Mouse (Mus musculus): Measurements from ENCODE around the gene Brca1. TPM values are rescaled to one million over a fixed set of nuclear protein-coding genes. Genes with fewer than 3 reads are reported as not detected.
A peak's percentile ranks its signal among the peaks of the same experiment; 100 is the strongest.
"Not testable (repeated sequence)": the region's sequence is repeated elsewhere in the genome, so short reads cannot be mapped to it uniquely, and the experiment has no call there.

The Brca1 gene
- polyA plus RNA-seq, 1 experiment from 2014 or later = 8.1 TPM

DNA sequence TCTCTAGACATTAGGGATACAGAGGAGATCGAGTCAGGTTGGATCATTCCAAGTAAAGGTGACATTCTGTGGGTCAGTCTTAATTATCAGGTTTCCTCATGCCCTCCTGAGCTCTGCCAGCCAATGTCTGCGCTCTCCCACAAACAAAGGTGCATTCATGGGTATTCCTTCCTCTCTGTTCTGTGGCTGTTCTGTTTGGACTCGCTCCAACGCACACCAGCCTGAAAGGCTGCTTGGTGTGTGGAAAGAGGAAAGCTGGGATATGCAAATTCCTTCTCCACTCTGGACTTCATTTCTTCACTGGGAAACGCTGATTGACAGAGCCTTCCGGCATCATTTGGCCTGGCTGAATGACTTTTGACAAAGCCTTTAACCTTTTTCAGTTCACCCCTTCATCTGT, 97.1 kb downstream of the Brca1 start:
- Histone ChIP-seq H3K9me3 (replicated peaks; ENCODE audit: control insufficient read depth, low read length) (no peaks in the 10 kb centered on the region), H3K27ac (ENCODE audit: low read depth, low read length) (peak overlapping the region; percentile 39; the same call in 1 of the 2 replicates), H3K4me3 (ENCODE audit: low read depth, low read length) (no peak overlapping the region), H3K4me2 (ENCODE audit: low read length) (no peak overlapping the region), H3K4me1 (ENCODE audit: control insufficient read depth, insufficient read depth, low read length) (peaks cover 8% of the 10 kb centered on the region; the same call in 1 of the 2 replicates), H3K36me3 (ENCODE audit: control insufficient read depth, insufficient read depth, low read length) (peaks cover 31% of the 10 kb centered on the region), H3K27me3 (replicated peaks; ENCODE audit: control insufficient read depth, insufficient read depth, low read length) (no peaks in the 10 kb centered on the region), H3K9ac (ENCODE audit: low read length) (no peak overlapping the region)
- ATAC-seq = peak; percentile 69
- 7% methylated on average over 6 of the region's 6 CpGs for WGBS
- peak; percentile 74 for DNase-seq (ENCODE audit: low spot score)

- no peak for ATAC-seq
- H3K4me1 ChIP-seq (ENCODE audit: control insufficient read depth, insufficient read depth, low read length) = peaks cover 8% of the 10 kb centered on the region; the same call in 1 of the 2 replicates
- WGBS = 64% methylated on average over 10 of the region's 10 CpGs
Observed at GRCm38 (mm10) chr11:101452093-101452774, 99.5 kb downstream of the Brca1 start.

GRCm38 (mm10) chr11:101451536-101451935, 100.2 kb downstream of the Brca1 start:
- Histone ChIP-seq H3K9ac (ENCODE audit: low read length) (no peak overlapping the region), H3K27ac (ENCODE audit: low read depth, low read length) (no peak overlapping the region), H3K9me3 (replicated peaks; ENCODE audit: control insufficient read depth, low read length) (no peaks in the 10 kb centered on the region), H3K4me3 (ENCODE audit: low read depth, low read length) (no peak overlapping the region), H3K4me1 (ENCODE audit: control insufficient read depth, insufficient read depth, low read length) (peaks cover 8% of the 10 kb centered on the region; the same call in 1 of the 2 replicates), H3K27me3 (replicated peaks; ENCODE audit: control insufficient read depth, insufficient read depth, low read length) (no peaks in the 10 kb centered on the region), H3K36me3 (ENCODE audit: control insufficient read depth, insufficient read depth, low read length) (peaks cover under 1% of the 10 kb centered on the region; the same call in 1 of the 2 replicates), H3K4me2 (ENCODE audit: low read length) (no peak overlapping the region)
- ATAC-seq = no peak
- 96% methylated on average over 10 of the region's 10 CpGs for WGBS
- no peak for DNase-seq (ENCODE audit: low spot score)

More at GRCm38 (mm10) chr11:101452093-101452774, 99.5 kb downstream of the Brca1 start:
- Histone ChIP-seq H3K36me3 (ENCODE audit: control insufficient read depth, insufficient read depth, low read length) (peaks cover 8% of the 10 kb centered on the region; the same call in 1 of the 2 replicates), H3K27me3 (replicated peaks; ENCODE audit: control insufficient read depth, insufficient read depth, low read length) (no peaks in the 10 kb centered on the region), H3K4me2 (ENCODE audit: low read length) (no peak overlapping the region), H3K27ac (ENCODE audit: low read depth, low read length) (no peak overlapping the region), H3K4me3 (ENCODE audit: low read depth, low read length) (no peak overlapping the region), H3K9ac (ENCODE audit: low read length) (no peak overlapping the region), H3K9me3 (replicated peaks; ENCODE audit: control insufficient read depth, low read length) (no peaks in the 10 kb centered on the region)
- DNase-seq (ENCODE audit: low spot score) = no peak

GRCm38 (mm10) chr11:101450394-101450793, 101.4 kb downstream of the Brca1 start:
- Histone ChIP-seq H3K27ac (ENCODE audit: low read depth, low read length) (no peak overlapping the region), H3K4me2 (ENCODE audit: low read length) (no peak overlapping the region), H3K36me3 (ENCODE audit: control insufficient read depth, insufficient read depth, low read length) (peaks cover 8% of the 10 kb centered on the region), H3K27me3 (replicated peaks; ENCODE audit: control insufficient read depth, insufficient read depth, low read length) (no peaks in the 10 kb centered on the region), H3K9ac (ENCODE audit: low read length) (no peak overlapping the region), H3K4me1 (ENCODE audit: control insufficient read depth, insufficient read depth, low read length) (peaks cover 8% of the 10 kb centered on the region; the same call in 1 of the 2 replicates), H3K9me3 (replicated peaks; ENCODE audit: control insufficient read depth, low read length) (no peaks in the 10 kb centered on the region), H3K4me3 (ENCODE audit: low read depth, low read length) (no peak overlapping the region)
- WGBS = 89% methylated on average over 3 of the region's 3 CpGs
- DNase-seq (ENCODE audit: low spot score) = no peak
- ATAC-seq = no peak

DNA sequence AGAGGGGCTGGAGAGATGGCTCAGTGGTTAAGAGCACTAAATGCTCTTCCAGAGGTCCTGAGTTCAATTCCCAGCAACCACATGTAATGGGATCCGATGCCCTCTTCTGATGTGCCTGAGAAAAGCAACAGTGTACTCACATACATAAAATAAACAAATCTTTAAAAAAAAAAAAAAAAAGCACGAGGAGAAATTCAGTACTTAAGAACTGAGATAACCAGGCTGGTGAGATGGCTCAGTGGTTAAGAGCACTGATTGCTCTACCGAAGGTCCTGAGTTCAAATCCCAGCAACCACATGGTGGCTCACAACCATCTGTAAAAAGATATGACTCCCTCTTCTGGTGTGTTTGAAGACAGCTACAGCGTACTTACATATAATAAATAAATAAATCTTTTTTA, 102.2 kb downstream of the Brca1 start:
- peaks cover 15% of the 10 kb centered on the region for H3K36me3 ChIP-seq (ENCODE audit: control insufficient read depth, insufficient read depth, low read length)
- H3K27ac ChIP-seq (ENCODE audit: low read depth, low read length); DNase-seq (ENCODE audit: low spot score); H3K4me3 ChIP-seq (ENCODE audit: low read depth, low read length); H3K9me3 ChIP-seq (replicated peaks; ENCODE audit: control insufficient read depth, low read length); H3K4me2 ChIP-seq (ENCODE audit: low read length); H3K9ac ChIP-seq (ENCODE audit: low read length); H3K4me1 ChIP-seq (ENCODE audit: control insufficient read depth, insufficient read depth, low read length); H3K27me3 ChIP-seq (replicated peaks; ENCODE audit: control insufficient read depth, insufficient read depth, low read length); ATAC-seq: not testable (repeated sequence)
- WGBS = 93% methylated on average over 4 of the region's 4 CpGs

DNA sequence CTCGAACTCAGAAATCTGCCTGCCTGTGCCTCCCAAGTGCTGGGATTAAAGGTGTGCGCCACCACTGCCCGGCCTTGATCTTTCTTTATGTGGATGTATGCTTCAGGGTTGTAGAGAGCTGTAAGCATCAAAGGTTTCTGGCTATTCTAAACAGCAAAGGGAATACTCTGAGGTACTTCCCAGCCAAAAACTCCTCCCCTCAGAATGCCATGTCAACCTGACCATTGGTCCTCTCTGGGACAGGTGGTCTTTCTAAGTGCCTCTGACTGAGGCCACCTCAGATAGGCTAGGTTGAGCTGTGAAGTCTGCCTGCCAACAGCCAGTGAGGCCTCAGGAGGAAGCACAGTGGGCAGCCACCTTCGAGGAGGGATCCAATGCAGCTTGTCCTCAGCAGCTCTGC, 102.9 kb downstream of the Brca1 start:
- Histone ChIP-seq H3K27me3 (replicated peaks; ENCODE audit: control insufficient read depth, insufficient read depth, low read length) (no peaks in the 10 kb centered on the region), H3K36me3 (ENCODE audit: control insufficient read depth, insufficient read depth, low read length) (peaks cover 22% of the 10 kb centered on the region), H3K4me3 (ENCODE audit: low read depth, low read length) (no peak overlapping the region), H3K9me3 (replicated peaks; ENCODE audit: control insufficient read depth, low read length) (no peaks in the 10 kb centered on the region), H3K9ac (ENCODE audit: low read length) (no peak overlapping the region), H3K4me2 (ENCODE audit: low read length) (no peak overlapping the region), H3K4me1 (ENCODE audit: control insufficient read depth, insufficient read depth, low read length) (no peaks in the 10 kb centered on the region), H3K27ac (ENCODE audit: low read depth, low read length) (no peak overlapping the region)
- WGBS = 86% methylated on average over 4 of the region's 4 CpGs
- no peak for DNase-seq (ENCODE audit: low spot score)
- no peak for ATAC-seq

DNA sequence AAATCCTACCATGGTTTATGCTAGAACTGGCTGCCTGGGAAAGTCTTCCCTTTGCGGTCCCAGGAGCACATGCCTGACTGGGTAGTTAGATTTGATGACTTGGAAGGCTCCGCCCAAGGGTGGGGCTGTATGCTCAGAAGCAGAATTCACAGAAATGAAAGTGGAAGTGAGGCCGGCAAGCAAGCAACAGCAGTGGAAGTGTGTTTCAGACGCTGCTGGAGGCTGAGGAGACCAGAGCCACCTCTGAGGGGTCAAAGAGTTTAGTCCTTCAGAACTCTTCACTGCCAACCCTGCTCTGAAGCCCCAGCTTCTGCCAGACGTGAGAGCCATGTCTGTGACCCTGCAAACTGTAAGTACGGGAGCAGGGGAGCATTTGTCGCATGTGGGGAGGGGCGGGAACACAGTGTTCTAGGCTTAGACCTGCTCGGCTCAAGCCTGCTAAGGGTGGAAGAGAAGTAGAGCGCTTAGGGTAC, 103.4 kb downstream of the Brca1 start, which contains the start of gene Ifi35:
Gene Ifi35 (plus strand): TSS at position 134 of the 473 bp plus-strand sequence.
- ATAC-seq (no peak), DNase-seq (ENCODE audit: low spot score) (no peak)
- H3K27ac ChIP-seq (ENCODE audit: low read depth, low read length) = no peak within 1 kb of the TSS
- H3K27me3 ChIP-seq (replicated peaks; ENCODE audit: control insufficient read depth, insufficient read depth, low read length) = no peaks in the 10 kb centered on the region
- H3K36me3 ChIP-seq (ENCODE audit: control insufficient read depth, insufficient read depth, low read length) = peaks cover 28% of the 10 kb centered on the region
- H3K4me1 ChIP-seq (ENCODE audit: control insufficient read depth, insufficient read depth, low read length) = no peaks in the 10 kb centered on the region; the same call in 1 of the 2 replicates
- H3K4me2 ChIP-seq (ENCODE audit: low read length) = no peak within 1 kb of the TSS
- no peaks in the 10 kb centered on the region for H3K9me3 ChIP-seq (replicated peaks; ENCODE audit: control insufficient read depth, low read length)
- peak within 1 kb of the TSS; percentile 5; the same call in 1 of the 2 replicates for H3K4me3 ChIP-seq (ENCODE audit: low read depth, low read length)
- H3K9ac ChIP-seq (ENCODE audit: low read length) = peak within 1 kb of the TSS; percentile 29; the same call in 1 of the 2 replicates
- WGBS = 49% methylated on average over 10 of the region's 10 CpGs

- Histone ChIP-seq H3K9ac (ENCODE audit: low read length) (peak overlapping the region; percentile 29; the same call in 1 of the 2 replicates), H3K4me2 (ENCODE audit: low read length) (no peak overlapping the region), H3K9me3 (replicated peaks; ENCODE audit: control insufficient read depth, low read length) (no peaks in the 10 kb centered on the region), H3K36me3 (ENCODE audit: control insufficient read depth, insufficient read depth, low read length) (peaks cover 28% of the 10 kb centered on the region), H3K4me3 (ENCODE audit: low read depth, low read length) (no peak overlapping the region), H3K27ac (ENCODE audit: low read depth, low read length) (no peak overlapping the region), H3K27me3 (replicated peaks; ENCODE audit: control insufficient read depth, insufficient read depth, low read length) (no peaks in the 10 kb centered on the region), H3K4me1 (ENCODE audit: control insufficient read depth, insufficient read depth, low read length) (peaks cover 4% of the 10 kb centered on the region; the same call in 1 of the 2 replicates)
- 90% methylated on average over 5 of the region's 5 CpGs for WGBS
- ATAC-seq = no peak
- DNase-seq (ENCODE audit: low spot score) = no peak
Observed at GRCm38 (mm10) chr11:101447786-101448185, 104.0 kb downstream of the Brca1 start.

DNA sequence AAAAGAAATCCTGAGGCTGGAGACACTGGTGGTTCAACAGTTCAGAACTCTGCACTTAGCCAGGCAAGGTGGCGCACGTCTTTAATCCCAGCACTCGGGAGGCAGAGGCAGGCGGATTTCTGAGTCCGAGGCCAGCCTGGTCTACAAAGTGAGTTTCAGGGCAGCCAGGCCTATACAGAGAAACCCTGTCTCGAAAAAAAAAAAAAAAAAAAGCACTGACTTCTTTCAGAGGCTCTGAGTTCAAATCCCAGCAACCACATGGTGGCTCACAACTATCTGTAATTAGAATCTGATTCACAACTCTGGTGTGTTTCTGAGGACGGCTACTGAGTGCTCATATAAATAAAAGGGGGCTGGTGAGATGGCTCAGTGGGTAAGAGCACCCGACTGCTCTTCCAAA, 104.9 kb downstream of the Brca1 start:
- H3K4me2 ChIP-seq (ENCODE audit: low read length); H3K27me3 ChIP-seq (replicated peaks; ENCODE audit: control insufficient read depth, insufficient read depth, low read length); ATAC-seq; H3K27ac ChIP-seq (ENCODE audit: low read depth, low read length); H3K4me1 ChIP-seq (ENCODE audit: control insufficient read depth, insufficient read depth, low read length); H3K9me3 ChIP-seq (replicated peaks; ENCODE audit: control insufficient read depth, low read length); H3K4me3 ChIP-seq (ENCODE audit: low read depth, low read length); DNase-seq (ENCODE audit: low spot score); H3K9ac ChIP-seq (ENCODE audit: low read length): not testable (repeated sequence)
- peaks cover 28% of the 10 kb centered on the region for H3K36me3 ChIP-seq (ENCODE audit: control insufficient read depth, insufficient read depth, low read length)
- WGBS = 95% methylated on average over 8 of the region's 8 CpGs

Measured in forebrain, embryonic 14.5 days (tissue).